Mouse (Mus musculus) hindbrain, embryonic 13.5 days (tissue): ENCODE measurements around the gene Banf2. TPM values are rescaled to one million over a fixed set of nuclear protein-coding genes. Genes with fewer than 3 reads are reported as not detected.

Source experiments
- ATAC-seq: fragments of 200-750 bp; cut with Nextera tagmentation; 2 replicates; pipeline ENCODE4 v1.8.0; 2017; ENCODE audit warnings: moderate TSS enrichment; ENCODE audit not compliant: low FRiP score
- H3K27ac ChIP-seq: fragments of 300-500 bp; sonication (generic); 2 replicates; pipeline ENCODE4 v1.5.1; 2015; ENCODE audit warnings: inconsistent platforms, mild to moderate bottlenecking, moderate library complexity
- H3K27me3 ChIP-seq: fragments of 300-500 bp; sonication (generic); 2 replicates; pipeline ENCODE4 v1.6.1; 2015; ENCODE audit warnings: mild to moderate bottlenecking, inconsistent platforms
- H3K36me3 ChIP-seq: fragments of 300-500 bp; sonication (generic); 2 replicates; pipeline ENCODE4 v1.6.1; 2015; ENCODE audit warnings: mild to moderate bottlenecking, inconsistent platforms
- H3K4me1 ChIP-seq: fragments of 300-500 bp; sonication (generic); replicated peaks from 2 replicates; pipeline ENCODE4 v1.6.1; 2015; ENCODE audit warnings: inconsistent platforms
- H3K4me2 ChIP-seq: fragments of 300-500 bp; sonication (generic); 2 replicates; pipeline ENCODE4 v1.6.1; 2015; ENCODE audit warnings: inconsistent platforms, mild to moderate bottlenecking, moderate library complexity
- H3K4me3 ChIP-seq: fragments of 300-500 bp; sonication (generic); 2 replicates; pipeline ENCODE4 v1.5.1; 2015; ENCODE audit warnings: mild to moderate bottlenecking, inconsistent platforms
- H3K9ac ChIP-seq: fragments of 300-500 bp; sonication (generic); 2 replicates; pipeline ENCODE4 v1.6.1; 2015; ENCODE audit warnings: mild to moderate bottlenecking, inconsistent platforms
- H3K9me3 ChIP-seq: fragments of 300-500 bp; sonication (generic); 2 replicates; pipeline ENCODE4 v1.6.1; 2016; ENCODE audit warnings: inconsistent platforms
- WGBS: fragments of 180-500 bp; shearing (Covaris S2); methylation state at CpG from one replicate; pipeline ENCODE4 v1.1.7; 2015; 5-methylcytosine and 5-hydroxymethylcytosine counted together
- polyA plus RNA-seq: library from polyadenylated mRNA; unstranded; fragments of >200 nt; fragmentation: Nextera tagmentation; extraction: Ambion mirVana; gene quantifications from 2 replicates; pipeline ENCODE4 v1.2.1, GENCODE M21; 2015

Banf2 gene
- polyA plus RNA-seq, 1 experiment from 2014 or later, result not detected

DNA sequence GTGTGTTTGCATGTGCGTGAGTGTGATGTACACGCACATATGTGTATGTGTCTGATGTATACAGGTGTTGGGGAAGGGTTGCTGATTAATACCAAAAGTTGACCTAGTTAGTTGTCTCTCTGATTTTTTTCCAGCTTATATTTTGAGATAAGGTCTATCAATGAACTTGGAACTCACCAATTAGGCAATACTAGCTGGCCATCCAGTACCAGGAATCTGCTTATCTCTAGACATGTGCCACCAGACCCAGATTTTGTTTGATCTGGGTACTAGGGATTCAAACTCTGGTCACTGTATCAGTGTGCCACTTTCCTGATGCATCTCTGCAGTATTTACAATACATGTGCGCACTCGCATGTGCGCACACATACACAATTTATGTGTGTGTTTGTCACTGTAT is 41.2 kb downstream of the Banf2 start:
- ATAC-seq, result no peak
- Histone ChIP-seq H3K27ac (no peak overlapping the region), H3K4me2 (no peak overlapping the region), H3K27me3 (no peaks in the 10 kb centered on the region), H3K36me3 (no peaks in the 10 kb centered on the region), H3K9me3 (no peaks in the 10 kb centered on the region), H3K4me1 (peaks cover 5% of the 10 kb centered on the region; the same call in 1 of the 2 replicates), H3K9ac (no peak overlapping the region), H3K4me3 (no peak overlapping the region)
- WGBS, result 97% methylated on average over 5 of the region's 5 CpGs

DNA sequence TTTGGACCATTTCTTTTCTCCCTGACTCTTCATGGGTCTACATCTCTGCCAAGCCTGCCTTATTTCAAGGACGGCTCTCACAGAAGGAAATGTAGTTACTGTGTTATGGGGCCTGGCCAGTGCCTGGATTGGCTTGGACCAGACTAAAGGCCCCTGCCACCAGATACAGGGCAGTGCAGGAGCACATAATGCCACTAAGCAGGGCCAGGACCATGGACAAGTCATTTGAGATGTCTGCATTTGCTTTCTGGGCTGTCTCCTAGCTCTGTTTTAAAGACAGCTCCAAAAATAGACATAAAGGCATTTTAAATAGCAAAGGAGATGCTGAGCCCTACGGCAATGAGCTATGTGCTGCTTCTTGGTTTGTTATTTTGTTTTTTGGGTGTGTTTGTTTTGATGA is 43.8 kb downstream of the Banf2 start:
- Histone ChIP-seq H3K9me3 (no peaks in the 10 kb centered on the region), H3K27me3 (no peaks in the 10 kb centered on the region), H3K4me3 (no peak overlapping the region), H3K4me2 (no peak overlapping the region), H3K9ac (no peak overlapping the region), H3K36me3 (no peaks in the 10 kb centered on the region), H3K4me1 (peaks cover 5% of the 10 kb centered on the region; the same call in 1 of the 2 replicates), H3K27ac (no peak overlapping the region)
- ATAC-seq, result no peak
- WGBS, result 92% methylated on average over 2 of the region's 2 CpGs

DNA sequence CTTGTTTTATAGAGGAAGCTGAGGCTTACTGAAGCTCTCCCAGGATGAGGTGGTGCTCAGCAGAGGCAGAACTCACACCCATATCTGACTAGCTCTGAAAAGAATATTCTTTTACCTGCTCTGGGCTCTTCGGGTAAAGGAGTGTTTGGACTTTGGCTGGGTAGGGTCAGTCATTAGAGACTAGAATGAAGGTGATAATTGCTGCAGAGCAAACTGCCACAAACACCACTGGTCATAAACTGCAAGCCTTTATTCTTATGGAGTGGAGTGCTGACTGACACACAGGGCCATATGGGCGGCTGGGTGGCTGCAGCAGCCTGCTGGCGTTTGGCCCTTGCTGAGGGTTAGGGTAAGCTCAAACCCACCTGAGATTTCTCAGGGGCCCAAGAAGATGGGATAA is 46.0 kb downstream of the Banf2 start:
- no peak overlapping the region for H3K4me2 ChIP-seq
- ATAC-seq, result no peak
- H3K27ac ChIP-seq, result no peak overlapping the region
- WGBS, result 79% methylated on average over 3 of the region's 3 CpGs
- H3K36me3 ChIP-seq, result no peaks in the 10 kb centered on the region
- no peaks in the 10 kb centered on the region for H3K27me3 ChIP-seq
- H3K9ac ChIP-seq, result no peak overlapping the region
- no peaks in the 10 kb centered on the region for H3K4me1 ChIP-seq
- no peak overlapping the region for H3K4me3 ChIP-seq
- H3K9me3 ChIP-seq, result no peaks in the 10 kb centered on the region

DNA sequence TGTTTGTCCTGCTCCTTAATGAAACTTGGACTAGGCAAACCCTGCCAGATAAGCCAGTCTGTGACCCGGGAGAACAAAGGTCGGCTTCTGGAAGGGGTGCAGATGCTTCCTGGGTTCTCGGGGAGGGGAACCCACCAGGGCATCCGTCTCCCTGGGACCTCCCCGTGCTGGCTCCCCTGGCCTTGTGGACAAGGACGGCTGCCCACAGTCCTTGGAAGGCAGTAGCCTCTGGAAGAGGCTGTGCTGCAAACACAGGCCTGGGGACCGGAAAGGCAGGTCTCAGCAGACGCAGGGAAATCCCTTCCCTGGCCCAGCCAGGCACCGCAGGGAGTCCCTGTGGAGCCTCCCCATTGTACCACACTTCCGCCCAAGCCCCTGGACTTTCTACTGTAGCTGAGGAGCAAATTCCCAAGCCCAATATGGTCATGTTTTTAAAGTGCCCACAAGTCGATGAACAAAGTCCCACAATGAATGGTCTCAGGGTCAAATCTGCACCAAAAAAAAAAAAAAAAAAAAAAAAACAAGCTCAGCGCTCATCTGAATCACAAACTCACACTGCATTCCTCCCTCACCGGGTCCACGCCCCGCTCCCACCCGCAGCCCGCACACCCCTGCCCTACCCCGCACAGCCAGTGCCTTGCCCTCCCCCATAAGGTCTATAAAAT is 53.5 kb downstream of the Banf2 start:
- no peaks in the 10 kb centered on the region for H3K9me3 ChIP-seq
- 33% methylated on average over 18 of the region's 18 CpGs for WGBS
- no peak overlapping the region for H3K4me2 ChIP-seq
- 0 out of 2 replicates have a peak overlapping the region, but pooled peaks have one; percentile 23 for H3K27ac ChIP-seq
- no peak overlapping the region for H3K4me3 ChIP-seq
- peaks cover 13% of the 10 kb centered on the region for H3K4me1 ChIP-seq
- no peak for ATAC-seq
- H3K27me3 ChIP-seq, result no peaks in the 10 kb centered on the region; the same call in 1 of the 2 replicates
- 0 out of 2 replicates have a peak overlapping the region, but pooled peaks have one; percentile 29 for H3K9ac ChIP-seq
- H3K36me3 ChIP-seq, result no peaks in the 10 kb centered on the region

DNA sequence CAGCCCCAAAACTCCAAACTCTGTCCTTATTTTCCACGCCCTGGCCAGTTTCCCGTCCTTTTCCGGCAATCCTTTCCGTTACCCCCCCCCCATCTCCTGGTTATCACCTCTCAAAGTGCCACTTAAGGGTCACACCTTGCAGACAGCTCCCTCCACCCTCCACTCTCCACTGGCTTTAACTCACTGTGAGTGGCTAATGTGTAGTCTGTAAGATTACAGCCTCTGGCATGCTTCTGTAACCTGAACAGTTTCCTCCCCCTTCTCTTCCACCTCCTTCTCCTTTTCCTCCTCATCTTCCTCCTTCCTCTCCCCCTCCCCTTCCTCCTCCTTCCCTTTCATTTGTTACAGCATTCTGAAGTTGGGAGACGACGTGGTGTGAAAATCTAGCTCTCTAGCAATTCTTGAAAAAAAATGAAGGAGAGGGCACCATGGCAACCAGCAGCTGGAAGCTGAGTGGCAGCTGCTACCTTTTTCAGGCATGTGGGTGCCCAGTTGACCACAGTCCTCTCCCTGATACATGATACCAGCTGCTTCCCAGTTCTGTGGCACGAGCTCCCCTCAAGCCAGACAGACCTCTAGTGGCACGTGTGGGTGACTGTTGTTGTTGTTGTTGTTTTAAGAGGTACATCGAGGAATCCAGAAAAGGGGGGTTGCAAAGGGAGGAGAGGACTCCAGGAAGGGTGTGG is 55.2 kb downstream of the Banf2 start:
- 67% methylated on average over 9 of the region's 9 CpGs for WGBS

DNA sequence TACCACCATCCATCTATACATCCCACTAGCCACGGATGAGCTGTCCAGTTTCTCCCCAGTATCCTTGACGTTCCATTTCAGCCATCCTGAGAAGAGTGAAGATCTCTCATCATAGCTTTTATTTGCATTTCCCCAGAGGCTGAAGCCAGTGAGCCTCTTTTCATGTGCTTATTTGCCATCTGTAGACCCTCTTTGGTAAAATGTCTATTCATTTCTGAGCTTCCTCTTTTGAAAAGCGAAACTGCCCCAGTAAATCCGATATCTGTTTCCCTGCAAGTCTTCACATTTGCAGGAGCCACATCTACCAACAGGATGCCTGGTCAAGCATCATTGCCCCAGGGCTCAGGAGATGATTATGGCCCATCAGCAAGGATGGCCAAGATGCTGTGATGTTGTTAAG is 59.9 kb downstream of the Banf2 start:
- no peaks in the 10 kb centered on the region for H3K36me3 ChIP-seq
- H3K4me1 ChIP-seq, result 0 out of 2 replicates have a peak, but pooled peaks cover 5% of the 10 kb centered on the region
- H3K27me3 ChIP-seq, result no peaks in the 10 kb centered on the region
- no peak overlapping the region for H3K4me3 ChIP-seq
- WGBS, result 66% methylated on average over 4 of the region's 4 CpGs
- ATAC-seq, result no peak
- H3K27ac ChIP-seq, result no peak overlapping the region
- no peak overlapping the region for H3K4me2 ChIP-seq
- no peak overlapping the region for H3K9ac ChIP-seq
- no peaks in the 10 kb centered on the region for H3K9me3 ChIP-seq

More for the DNA sequence above, 55.2 kb downstream of the Banf2 start:
- Histone ChIP-seq H3K4me3 (no peak overlapping the region), H3K27ac (no peak overlapping the region), H3K4me2 (no peak overlapping the region), H3K4me1 (peaks cover 13% of the 10 kb centered on the region), H3K9me3 (no peaks in the 10 kb centered on the region), H3K9ac (no peak overlapping the region), H3K36me3 (no peaks in the 10 kb centered on the region), H3K27me3 (no peaks in the 10 kb centered on the region; the same call in 1 of the 2 replicates)
- no peak for ATAC-seq

DNA sequence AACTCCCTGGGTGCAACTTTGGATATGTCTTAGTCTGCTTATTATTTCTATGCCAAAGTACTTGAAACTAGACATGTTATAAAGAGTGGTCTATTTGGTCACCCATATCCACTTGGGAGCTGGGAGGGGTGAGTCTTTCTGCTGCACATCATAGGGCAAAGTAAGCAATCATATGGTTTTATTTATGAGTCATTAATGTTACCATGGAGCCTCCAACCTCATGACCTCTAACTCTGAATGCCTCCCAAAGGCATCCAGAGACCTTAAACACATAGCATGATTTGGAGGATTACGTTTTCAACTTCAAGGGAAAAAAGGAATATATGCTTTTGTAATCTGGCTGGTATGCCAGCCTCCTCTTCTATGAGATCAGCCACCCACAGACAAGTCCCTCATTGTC is 61.9 kb downstream of the Banf2 start:
- Histone ChIP-seq H3K9me3 (no peaks in the 10 kb centered on the region), H3K4me1 (no peaks in the 10 kb centered on the region), H3K27me3 (no peaks in the 10 kb centered on the region), H3K27ac (no peak overlapping the region), H3K4me2 (no peak overlapping the region), H3K9ac (no peak overlapping the region), H3K36me3 (no peaks in the 10 kb centered on the region), H3K4me3 (no peak overlapping the region)
- WGBS, result 63% methylated on average over 1 of the region's 1 CpGs
- no peak for ATAC-seq

DNA sequence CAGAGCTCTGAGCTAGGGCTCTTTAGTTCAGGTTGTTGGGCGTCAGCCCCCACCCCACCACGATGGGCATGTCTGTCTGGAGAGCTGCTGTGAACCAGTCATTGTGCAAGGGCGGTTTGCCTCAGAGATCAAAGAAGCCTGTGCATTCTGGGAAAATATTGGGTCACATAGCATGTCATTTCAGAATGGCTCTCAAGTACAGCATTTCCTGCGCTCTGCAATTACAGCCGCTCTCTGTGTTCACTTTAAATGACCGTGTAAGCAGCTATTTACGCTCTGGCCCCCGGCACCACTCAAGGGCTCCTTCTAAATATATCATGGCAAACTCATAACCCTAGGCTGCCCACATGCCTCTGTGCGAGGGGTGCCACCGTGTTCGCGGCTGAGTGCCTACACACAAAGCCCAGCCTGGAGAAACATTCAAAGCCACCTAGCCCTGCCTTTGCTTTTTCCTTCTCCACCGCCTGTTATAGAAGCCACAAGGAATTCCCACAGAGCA is 68.7 kb downstream of the Banf2 start:
- Histone ChIP-seq H3K4me1 (peaks cover 8% of the 10 kb centered on the region), H3K4me3 (no peak overlapping the region), H3K9ac (no peak overlapping the region), H3K36me3 (no peaks in the 10 kb centered on the region), H3K4me2 (no peak overlapping the region), H3K27ac (peak overlapping the region; percentile 30; the same call in 1 of the 2 replicates), H3K9me3 (no peaks in the 10 kb centered on the region), H3K27me3 (no peaks in the 10 kb centered on the region)
- ATAC-seq, result peak; percentile 76
- WGBS, result 32% methylated on average over 13 of the region's 13 CpGs

DNA sequence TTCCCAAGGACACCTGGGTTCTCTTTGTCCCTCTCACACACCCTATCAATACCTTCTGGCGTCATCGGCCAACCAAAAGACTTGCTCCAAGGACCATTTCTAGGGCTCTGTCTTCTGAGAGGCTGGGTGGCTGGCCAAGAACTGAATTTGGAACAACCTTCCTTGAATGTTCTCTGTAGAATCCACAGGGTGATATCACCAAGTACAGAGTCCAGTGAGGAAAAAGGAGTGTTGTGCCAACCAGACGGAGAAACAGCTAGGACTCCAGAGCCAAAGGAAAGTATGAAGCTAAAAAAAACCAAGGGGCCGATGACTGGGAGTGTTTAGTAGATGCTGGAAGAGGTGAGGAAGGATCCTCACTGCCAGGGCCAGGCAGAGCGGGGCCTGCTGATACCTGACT is 74.5 kb downstream of the Banf2 start:
- WGBS, result 88% methylated on average over 5 of the region's 5 CpGs
- Histone ChIP-seq H3K4me1 (no peaks in the 10 kb centered on the region), H3K27ac (no peak overlapping the region), H3K9me3 (no peaks in the 10 kb centered on the region), H3K4me2 (no peak overlapping the region), H3K4me3 (no peak overlapping the region), H3K36me3 (no peaks in the 10 kb centered on the region), H3K27me3 (no peaks in the 10 kb centered on the region), H3K9ac (no peak overlapping the region)
- ATAC-seq, result no peak

DNA sequence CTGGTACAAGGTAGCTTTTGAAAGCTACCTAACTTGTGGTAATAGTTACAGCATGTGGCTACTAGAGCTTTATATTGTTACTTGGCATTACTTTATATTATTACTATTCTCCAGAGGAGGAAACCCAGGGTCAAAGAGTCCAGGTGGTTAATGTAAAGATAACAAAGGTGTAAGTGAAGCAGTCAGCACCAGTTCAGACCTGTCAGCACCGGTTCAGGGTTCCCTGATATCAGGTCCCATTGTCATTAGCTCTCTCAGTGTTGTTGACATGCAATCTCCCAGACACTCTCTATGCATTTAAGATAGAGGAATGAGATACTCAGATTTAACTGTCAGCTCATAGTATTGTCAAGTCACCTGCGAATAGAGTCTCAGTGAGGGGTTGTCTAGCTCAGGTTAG is 75.0 kb downstream of the Banf2 start:
- Histone ChIP-seq H3K27ac (no peak overlapping the region), H3K4me3 (no peak overlapping the region), H3K36me3 (no peaks in the 10 kb centered on the region), H3K4me2 (no peak overlapping the region), H3K27me3 (no peaks in the 10 kb centered on the region), H3K9ac (no peak overlapping the region), H3K9me3 (no peaks in the 10 kb centered on the region), H3K4me1 (no peaks in the 10 kb centered on the region)
- 81% methylated on average over 2 of the region's 2 CpGs for WGBS
- ATAC-seq, result no peak

DNA sequence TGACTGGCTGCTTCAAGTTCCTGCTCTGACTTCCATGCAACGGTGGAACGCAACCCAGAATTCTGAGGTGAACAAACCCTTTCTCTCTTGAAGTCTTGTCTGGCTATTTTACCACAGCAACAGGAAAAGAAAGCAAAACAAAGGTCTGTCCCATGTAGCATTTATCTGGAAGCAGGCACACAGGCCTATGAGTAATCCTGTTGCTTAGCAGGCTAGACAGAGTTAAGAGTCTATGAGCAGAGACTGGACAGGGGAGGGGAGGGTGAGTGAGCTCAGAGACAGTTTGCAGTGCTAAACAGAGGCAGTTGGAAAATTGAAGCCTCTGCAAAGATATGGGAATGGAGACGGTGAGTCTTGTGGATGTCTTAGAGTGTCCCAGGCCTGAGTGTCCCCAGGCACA is 75.5 kb downstream of the Banf2 start:
- no peak overlapping the region for H3K4me2 ChIP-seq
- H3K27ac ChIP-seq, result no peak overlapping the region
- no peaks in the 10 kb centered on the region for H3K4me1 ChIP-seq
- no peaks in the 10 kb centered on the region for H3K36me3 ChIP-seq
- no peak for ATAC-seq
- WGBS, result 93% methylated on average over 3 of the region's 3 CpGs
- no peaks in the 10 kb centered on the region for H3K27me3 ChIP-seq
- no peak overlapping the region for H3K9ac ChIP-seq
- no peak overlapping the region for H3K4me3 ChIP-seq
- H3K9me3 ChIP-seq, result no peaks in the 10 kb centered on the region

DNA sequence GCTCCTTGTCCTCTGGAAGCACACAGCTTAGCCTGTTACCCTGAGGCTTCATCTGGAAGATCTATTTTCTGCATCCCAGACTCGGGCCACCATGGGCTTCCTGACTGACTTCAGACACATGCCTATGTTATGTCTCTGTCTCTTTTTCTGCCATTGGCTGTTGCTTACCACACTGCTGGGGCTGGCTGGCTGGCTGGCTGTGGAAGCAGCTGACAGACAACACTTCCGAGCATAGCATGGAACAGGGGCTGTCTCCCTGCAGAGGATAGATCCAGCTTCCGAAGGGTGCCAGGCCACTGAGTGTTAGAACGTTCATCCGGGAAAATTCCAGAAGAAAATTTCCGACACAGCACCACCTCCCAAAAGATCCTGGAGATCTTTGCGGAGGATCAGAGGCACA is 79.1 kb downstream of the Banf2 start:
- no peaks in the 10 kb centered on the region for H3K27me3 ChIP-seq
- no peaks in the 10 kb centered on the region for H3K36me3 ChIP-seq
- 73% methylated on average over 7 of the region's 7 CpGs for WGBS
- no peak overlapping the region for H3K4me2 ChIP-seq
- H3K4me3 ChIP-seq, result no peak overlapping the region
- H3K9ac ChIP-seq, result no peak overlapping the region
- no peaks in the 10 kb centered on the region for H3K9me3 ChIP-seq
- no peak for ATAC-seq
- H3K27ac ChIP-seq, result no peak overlapping the region
- no peaks in the 10 kb centered on the region for H3K4me1 ChIP-seq

DNA sequence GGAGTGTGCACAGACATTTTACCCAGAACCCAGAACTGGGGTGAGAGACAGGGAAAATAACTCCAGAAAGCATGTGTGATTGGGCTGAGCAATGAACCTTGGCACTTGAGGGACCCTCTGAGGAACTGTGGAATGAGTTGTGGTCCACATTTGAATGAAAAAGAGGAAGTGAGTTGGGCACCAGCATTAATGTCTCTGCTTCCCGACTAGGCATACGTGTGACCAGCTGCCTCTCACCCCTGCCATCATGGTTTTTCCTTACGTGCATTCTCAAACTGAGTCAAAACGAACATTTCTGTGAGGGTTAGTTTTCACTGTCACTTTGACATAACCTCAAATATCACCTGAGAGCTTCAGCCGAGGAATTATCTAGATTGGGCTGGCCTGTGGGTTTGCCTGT is 79.8 kb downstream of the Banf2 start:
- no peaks in the 10 kb centered on the region for H3K9me3 ChIP-seq
- H3K9ac ChIP-seq, result no peak overlapping the region
- no peak overlapping the region for H3K4me3 ChIP-seq
- no peak overlapping the region for H3K27ac ChIP-seq
- no peaks in the 10 kb centered on the region for H3K27me3 ChIP-seq
- WGBS, result 92% methylated on average over 5 of the region's 5 CpGs
- no peak for ATAC-seq
- H3K4me1 ChIP-seq, result no peaks in the 10 kb centered on the region
- H3K4me2 ChIP-seq, result no peak overlapping the region
- H3K36me3 ChIP-seq, result no peaks in the 10 kb centered on the region
